7 mouse cellular contexts compared by ENCODE assay signal in the genomic region with DNA sequence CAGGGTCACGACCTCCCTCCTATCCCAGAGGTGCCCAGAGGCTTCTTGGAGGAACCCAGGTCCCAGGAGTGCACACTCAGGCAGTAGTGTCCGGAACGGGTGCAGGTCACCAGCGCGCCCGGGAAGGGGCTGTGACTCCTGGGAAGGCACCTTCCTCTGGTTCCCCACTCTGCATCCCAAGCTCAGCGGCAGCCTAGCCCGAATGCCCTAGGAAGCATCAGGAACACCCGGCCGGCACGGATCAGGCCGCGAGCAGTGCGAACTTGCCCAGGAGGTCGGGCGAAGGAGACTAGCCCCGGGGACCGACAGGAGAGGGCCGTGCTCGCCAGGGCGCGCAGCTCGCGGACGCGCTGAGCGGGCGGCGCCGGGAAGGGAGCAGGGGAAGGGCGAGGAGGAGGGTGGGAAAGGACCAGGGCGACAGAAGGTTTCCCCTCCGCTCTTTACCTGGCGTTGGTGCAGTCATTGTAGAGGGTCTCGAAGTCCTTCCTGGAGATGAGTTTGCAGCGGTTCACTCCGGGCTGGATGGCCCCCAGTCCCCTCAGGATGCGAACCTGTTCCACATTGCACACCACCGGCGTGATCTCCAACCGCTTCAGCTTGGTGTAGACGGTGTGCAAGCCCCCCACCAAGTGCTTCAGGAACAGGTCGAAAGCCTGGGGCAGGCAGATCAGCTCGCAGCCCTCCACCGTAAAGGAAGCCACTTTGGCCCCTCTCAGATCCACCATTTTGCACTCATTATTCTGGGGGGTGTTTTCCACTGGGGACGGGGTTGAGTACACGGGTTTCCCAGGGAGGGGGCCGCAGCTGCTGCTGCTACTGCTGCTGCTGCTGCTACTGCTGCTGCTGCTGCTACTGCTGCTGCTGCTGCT. TPM values are rescaled to one million over a fixed set of nuclear protein-coding genes. Genes with fewer than 3 reads are reported as not detected.
DNase-seq lines count a peak whose midpoint lies in the region; ATAC-seq and TF ChIP-seq lines count a peak whose summit lies in the region.

No protein-coding gene starts in this region.

- peak; percentile 55 for ATAC-seq in forebrain, postnatal 0 days
- peak; percentile 65 for ATAC-seq in hindbrain, embryonic 15.5 days (ENCODE audit: low FRiP score, low read depth)
- peak; percentile 44 for ATAC-seq in limb, embryonic 14.5 days (ENCODE audit: low FRiP score, low read depth)
- ATAC-seq in midbrain, embryonic 12.5 days (ENCODE audit: low FRiP score, low read depth) = peak; percentile 45

- H3K4me1 ChIP-seq in forebrain, postnatal 0 days (ENCODE audit: insufficient read depth) = no peaks in the 10 kb centered on the region
- peaks cover 22% of the 10 kb centered on the region for H3K4me1 ChIP-seq in hindbrain, embryonic 15.5 days (replicated peaks)
- 0 out of 2 replicates have a peak, but pooled peaks cover 5% of the 10 kb centered on the region for H3K4me1 ChIP-seq in limb, embryonic 14.5 days (ENCODE audit: control insufficient read depth, insufficient read depth, low read length)
- H3K4me1 ChIP-seq in midbrain, embryonic 12.5 days = peaks cover 30% of the 10 kb centered on the region

- H3K27me3 ChIP-seq in forebrain, postnatal 0 days (ENCODE audit: insufficient read depth, low read length) = no peaks in the 10 kb centered on the region; the same call in 1 of the 2 replicates
- H3K27me3 ChIP-seq in hindbrain, embryonic 15.5 days = no peaks in the 10 kb centered on the region
- no peaks in the 10 kb centered on the region for H3K27me3 ChIP-seq in limb, embryonic 14.5 days (ENCODE audit: control insufficient read depth, insufficient read depth, low read length)
- H3K27me3 ChIP-seq in midbrain, embryonic 12.5 days = no peaks in the 10 kb centered on the region

- H3K4me3 ChIP-seq in forebrain, postnatal 0 days (ENCODE audit: low read depth, low read length) = peak overlapping the region; percentile 70
- H3K4me3 ChIP-seq in hindbrain, embryonic 15.5 days = peak overlapping the region; percentile 79
- peak overlapping the region; percentile 78 for H3K4me3 ChIP-seq in limb, embryonic 14.5 days (replicated peaks; ENCODE audit: low read length)
- H3K4me3 ChIP-seq in midbrain, embryonic 12.5 days = peak overlapping the region; percentile 92

- H3K36me3 ChIP-seq in forebrain, postnatal 0 days (ENCODE audit: insufficient read depth) = no peaks in the 10 kb centered on the region
- no peaks in the 10 kb centered on the region for H3K36me3 ChIP-seq in hindbrain, embryonic 15.5 days
- H3K36me3 ChIP-seq in limb, embryonic 14.5 days (ENCODE audit: control insufficient read depth, insufficient read depth, low read length) = no peaks in the 10 kb centered on the region
- H3K36me3 ChIP-seq in midbrain, embryonic 12.5 days = no peaks in the 10 kb centered on the region

- no peak for TF ChIP-seq POLR2A in limb, embryonic 14.5 days (IDR thresholded peaks at IDR 0.05; ENCODE audit: borderline replicate concordance, extremely low read depth, insufficient read depth, insufficient read length)

- peak overlapping the region; percentile 98 for H3K4me2 ChIP-seq in forebrain, postnatal 0 days (ENCODE audit: low read depth)
- H3K4me2 ChIP-seq in hindbrain, embryonic 15.5 days = peak overlapping the region; percentile 67
- H3K4me2 ChIP-seq in limb, embryonic 14.5 days (replicated peaks; ENCODE audit: low read depth, low read length, severe bottlenecking) = peak overlapping the region; percentile 78
- H3K4me2 ChIP-seq in midbrain, embryonic 12.5 days (replicated peaks) = peak overlapping the region; percentile 66

- H3K27ac ChIP-seq in forebrain, postnatal 0 days (ENCODE audit: low read depth, low read length) = peak overlapping the region; percentile 67
- peak overlapping the region; percentile 98 for H3K27ac ChIP-seq in hindbrain, embryonic 15.5 days (replicated peaks)
- peak overlapping the region; percentile 77 for H3K27ac ChIP-seq in limb, embryonic 14.5 days (replicated peaks; ENCODE audit: low read depth, low read length)
- peak overlapping the region; percentile 97 for H3K27ac ChIP-seq in midbrain, embryonic 12.5 days (replicated peaks)

- WGBS in forebrain, postnatal 0 days = 1% methylated on average over 41 of the region's 48 CpGs
- under 1% methylated on average over 48 of the region's 48 CpGs for WGBS in hindbrain, embryonic 15.5 days
- WGBS in limb, embryonic 14.5 days = 0% methylated on average over 41 of the region's 48 CpGs
- WGBS in midbrain, embryonic 12.5 days = under 1% methylated on average over 45 of the region's 48 CpGs

- H3K9ac ChIP-seq in forebrain, postnatal 0 days = peak overlapping the region; percentile 64
- H3K9ac ChIP-seq in hindbrain, embryonic 15.5 days = peak overlapping the region; percentile 90
- H3K9ac ChIP-seq in limb, embryonic 14.5 days (ENCODE audit: low read depth, low read length, severe bottlenecking) = peak overlapping the region; percentile 79
- peak overlapping the region; percentile 98 for H3K9ac ChIP-seq in midbrain, embryonic 12.5 days (replicated peaks)

- peak; percentile 38 to 52 for DNase-seq in adrenal gland, adult 18-20 months (ENCODE audit: low spot score in 2 of 2)
- peak; percentile 10 for DNase-seq in cerebellum, adult 9-11 months
- peak; percentile 53 for DNase-seq in forebrain, postnatal 0 days
- peak; percentile 23 for DNase-seq in limb, embryonic 14.5 days (ENCODE audit: low spot score)
- DNase-seq in spleen, postnatal 4 days (ENCODE audit: low spot score in 2 of 2) = peak; percentile 37 to 73

- no peaks in the 10 kb centered on the region for H3K9me3 ChIP-seq in forebrain, postnatal 0 days (ENCODE audit: low read length)
- no peaks in the 10 kb centered on the region for H3K9me3 ChIP-seq in hindbrain, embryonic 15.5 days
- no peaks in the 10 kb centered on the region for H3K9me3 ChIP-seq in limb, embryonic 14.5 days (ENCODE audit: control insufficient read depth, low read length)
- H3K9me3 ChIP-seq in midbrain, embryonic 12.5 days = no peaks in the 10 kb centered on the region

- no peak for TF ChIP-seq CTCF in forebrain, postnatal 0 days (IDR thresholded peaks at IDR 0.05; ENCODE audit: low read depth)

RNA-seq across cellular contexts. Expression of gene Dach1, which starts 1.3 kb away (rescaled TPM):
- 1 to 10 TPM; 2.5 to 3.0 TPM for total RNA-seq in adrenal gland, adult 18-20 months (2021)
- total RNA-seq in forebrain, postnatal 0 days (2014; rRNA removed) = 9.3 and 10.6 TPM in 2 replicates
- 3.9 and 5.8 TPM in 2 replicates for polyA plus RNA-seq in forebrain, postnatal 0 days (2015; fragmentation: Nextera tagmentation; extraction: Ambion mirVana)
- polyA plus RNA-seq in hindbrain, embryonic 15.5 days (2015; fragmentation: Nextera tagmentation; extraction: Ambion mirVana) = 14.7 and 16.2 TPM in 2 replicates
- polyA plus RNA-seq in limb, embryonic 14.5 days (2012; rRNA removed) = 8.0 and 11.1 TPM in 2 replicates
- polyA plus RNA-seq in limb, embryonic 14.5 days (2014; fragmentation: Nextera tagmentation; extraction: Ambion mirVana) = 7.4 and 10.8 TPM in 2 replicates
- 24.4 and 24.9 TPM in 2 replicates for polyA plus RNA-seq in midbrain, embryonic 12.5 days (2016; fragmentation: Nextera tagmentation; extraction: Ambion mirVana)

Comparison
In these comparisons a context has a peak if more than half of its experiments do, and no peak if none do; other contexts are left out.
1. Peak in every context shown above with its lines: DNase-seq, ATAC-seq, H3K4me3 ChIP-seq and H3K27ac ChIP-seq.